Mouse (Mus musculus) cerebellum, postnatal 25 days (tissue): ENCODE measurements around the gene Micall1.

Experiments
- DNase-seq, 2 experiments: peaks; one replicate each; pipeline ENCODE4 v3.0.0; 2021; ENCODE audit warnings: mixed read lengths in 2 of 2

Micall1 gene

GRCm38 (mm10) chr15:79131442-79131841 is 22.7 kb downstream of the Micall1 start:
- DNase-seq = peak; percentile 92 to 94

GRCm38 (mm10) chr15:79133191-79133661 is 24.5 kb downstream of the Micall1 start:
- DNase-seq = no peak

GRCm38 (mm10) chr15:79134496-79135270 is 26.0 kb downstream of the Micall1 start:
- no peak for DNase-seq

GRCm38 (mm10) chr15:79135332-79135731 is 26.6 kb downstream of the Micall1 start:
- DNase-seq = no peak

- DNase-seq = no peak
Measured at GRCm38 (mm10) chr15:79135783-79136575, 27.3 kb downstream of the Micall1 start.

GRCm38 (mm10) chr15:79139640-79140039 is 30.9 kb downstream of the Micall1 start:
- DNase-seq = no peak

GRCm38 (mm10) chr15:79140866-79141565 is 32.3 kb downstream of the Micall1 start, which contains the start of the genes Polr2f and 1700088E04Rik:
TSS of gene Polr2f (plus strand) at chr15:79141009.
TSS of gene 1700088E04Rik (minus strand) at chr15:79141253.
- peak; percentile 94 to 97 for DNase-seq

- no peak for DNase-seq
Measured at GRCm38 (mm10) chr15:79141566-79141917, 32.8 kb downstream of the Micall1 start.

GRCm38 (mm10) chr15:79143316-79143715 is 34.6 kb downstream of the Micall1 start:
- DNase-seq = no peak

- no peak for DNase-seq
Measured at GRCm38 (mm10) chr15:79144021-79144420, 35.3 kb downstream of the Micall1 start.

GRCm38 (mm10) chr15:79145522-79145921 is 36.8 kb downstream of the Micall1 start:
- DNase-seq = no peak

GRCm38 (mm10) chr15:79148533-79148932 is 39.8 kb downstream of the Micall1 start:
- peak; percentile 87 to 92 for DNase-seq

GRCm38 (mm10) chr15:79151881-79152280 is 43.2 kb downstream of the Micall1 start:
- DNase-seq = no peak

GRCm38 (mm10) chr15:79152709-79153108 is 44.0 kb downstream of the Micall1 start:
- no peak for DNase-seq

GRCm38 (mm10) chr15:79155572-79155971 is 46.9 kb downstream of the Micall1 start:
- no peak for DNase-seq

GRCm38 (mm10) chr15:79162301-79162700 is 53.6 kb downstream of the Micall1 start:
- DNase-seq = no peak

- DNase-seq = no peak
Measured at GRCm38 (mm10) chr15:79162822-79163221, 54.1 kb downstream of the Micall1 start.

- no peak for DNase-seq
Measured at GRCm38 (mm10) chr15:79164251-79164650, 55.6 kb downstream of the Micall1 start.

- DNase-seq = no peak
Measured at GRCm38 (mm10) chr15:79165140-79165539, 56.4 kb downstream of the Micall1 start, which contains the start of gene Sox10. TSS of gene Sox10 (minus strand) at chr15:79165240.

GRCm38 (mm10) chr15:79166712-79167111 is 58.0 kb downstream of the Micall1 start:
- peak in 1 of 2 experiments; percentile 35 for DNase-seq

- no peak for DNase-seq
Measured at GRCm38 (mm10) chr15:79176905-79177304, 68.2 kb downstream of the Micall1 start.

GRCm38 (mm10) chr15:79185213-79185612 is 76.5 kb downstream of the Micall1 start:
- DNase-seq = no peak
